Mouse (Mus musculus): ENCODE data around the gene Ankrd11. TPM values are rescaled to one million over a fixed set of nuclear protein-coding genes. Genes with fewer than 3 reads are reported as not detected.
A peak's percentile ranks its signal among the peaks of the same experiment; 100 is the strongest.

Ankrd11 gene
- polyA plus RNA-seq, 1 experiment from 2014 or later = 70.8 TPM

DNA sequence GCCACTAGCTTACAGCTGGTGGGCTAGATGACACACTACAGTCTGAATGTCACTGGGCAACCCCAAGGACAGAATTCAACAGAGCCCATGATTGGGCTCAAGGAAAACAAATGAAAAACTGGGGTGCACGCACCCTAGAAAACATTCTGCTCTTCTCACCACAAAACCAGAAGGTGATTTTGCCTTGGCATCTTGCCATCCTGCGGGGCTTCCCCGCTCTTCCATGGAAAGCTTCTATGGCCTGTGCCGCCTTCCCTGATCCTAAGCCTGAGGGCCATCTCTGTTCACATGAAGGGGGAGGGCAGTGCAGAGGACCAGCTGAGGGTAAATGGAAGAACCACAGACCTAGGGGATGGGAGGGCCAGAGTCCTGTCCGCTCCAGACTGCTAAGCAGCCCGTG, 174.1 kb downstream of the Ankrd11 start:
- H3K4me2 ChIP-seq = no peak overlapping the region
- H3K4me3 ChIP-seq = no peak overlapping the region
- no peaks in the 10 kb centered on the region for H3K27me3 ChIP-seq
- H3K9ac ChIP-seq = no peak overlapping the region
- 0 out of 2 replicates have a peak, but pooled peaks cover 3% of the 10 kb centered on the region for H3K9me3 ChIP-seq
- H3K36me3 ChIP-seq = no peaks in the 10 kb centered on the region
- no peaks in the 10 kb centered on the region for H3K4me1 ChIP-seq (replicated peaks)
- no peak overlapping the region for H3K27ac ChIP-seq (replicated peaks)
- ATAC-seq (ENCODE audit: low FRiP score, low read depth) = no peak
- WGBS = 81% methylated on average over 6 of the region's 6 CpGs

DNA sequence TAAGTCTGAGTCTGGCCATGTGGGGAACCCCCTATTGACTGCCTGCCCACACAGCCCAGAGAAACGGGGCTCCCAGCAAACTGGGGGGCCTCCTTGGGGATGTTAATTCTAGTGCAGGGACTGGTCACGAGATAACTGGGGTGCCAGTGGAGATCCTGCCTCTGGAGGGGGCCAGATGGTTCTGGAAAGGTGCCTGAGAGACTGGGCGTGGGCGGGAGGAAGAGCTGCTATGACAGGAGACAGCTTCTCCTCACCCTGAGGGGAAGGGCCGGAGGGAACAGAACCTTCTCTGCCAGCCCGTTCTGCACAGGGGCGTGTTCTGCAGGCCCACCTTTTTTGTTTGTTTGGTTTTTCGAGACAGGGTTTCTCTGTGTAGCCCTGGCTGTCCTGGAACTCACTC, 175.8 kb downstream of the Ankrd11 start:
- Histone ChIP-seq H3K27me3 (no peaks in the 10 kb centered on the region), H3K9ac (no peak overlapping the region), H3K36me3 (no peaks in the 10 kb centered on the region), H3K4me3 (no peak overlapping the region), H3K9me3 (0 out of 2 replicates have a peak, but pooled peaks cover 3% of the 10 kb centered on the region), H3K4me2 (no peak overlapping the region), H3K27ac (replicated peaks) (no peak overlapping the region), H3K4me1 (replicated peaks) (no peaks in the 10 kb centered on the region)
- no peak for ATAC-seq (ENCODE audit: low FRiP score, low read depth)
- 87% methylated on average over 8 of the region's 8 CpGs for WGBS

DNA sequence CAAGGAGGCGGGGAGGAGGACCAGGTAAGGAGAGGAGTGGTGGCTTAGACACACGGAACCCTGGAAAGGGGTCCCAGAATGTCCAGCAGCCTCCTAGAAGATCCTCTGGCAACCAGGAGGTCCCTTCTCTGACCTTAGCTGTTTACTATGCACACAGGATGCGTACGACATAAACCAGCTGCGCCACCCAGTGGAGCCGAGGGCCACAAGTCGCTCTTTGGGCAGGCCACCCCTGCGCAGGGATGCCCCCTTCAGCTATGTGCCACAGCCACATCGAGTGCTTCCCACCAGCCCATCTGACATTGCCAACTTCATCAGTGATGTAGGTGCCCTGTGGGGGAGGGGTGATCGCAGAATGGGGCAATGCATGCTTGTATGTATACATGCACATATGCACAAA, 176.6 kb downstream of the Ankrd11 start:
- Histone ChIP-seq H3K9ac (no peak overlapping the region), H3K36me3 (no peaks in the 10 kb centered on the region), H3K4me1 (replicated peaks) (no peaks in the 10 kb centered on the region), H3K27me3 (no peaks in the 10 kb centered on the region), H3K4me2 (peak overlapping the region; percentile 51), H3K9me3 (0 out of 2 replicates have a peak, but pooled peaks cover 3% of the 10 kb centered on the region), H3K27ac (replicated peaks) (no peak overlapping the region), H3K4me3 (peak overlapping the region; percentile 28)
- no peak for ATAC-seq (ENCODE audit: low FRiP score, low read depth)
- WGBS = 52% methylated on average over 10 of the region's 10 CpGs

DNA sequence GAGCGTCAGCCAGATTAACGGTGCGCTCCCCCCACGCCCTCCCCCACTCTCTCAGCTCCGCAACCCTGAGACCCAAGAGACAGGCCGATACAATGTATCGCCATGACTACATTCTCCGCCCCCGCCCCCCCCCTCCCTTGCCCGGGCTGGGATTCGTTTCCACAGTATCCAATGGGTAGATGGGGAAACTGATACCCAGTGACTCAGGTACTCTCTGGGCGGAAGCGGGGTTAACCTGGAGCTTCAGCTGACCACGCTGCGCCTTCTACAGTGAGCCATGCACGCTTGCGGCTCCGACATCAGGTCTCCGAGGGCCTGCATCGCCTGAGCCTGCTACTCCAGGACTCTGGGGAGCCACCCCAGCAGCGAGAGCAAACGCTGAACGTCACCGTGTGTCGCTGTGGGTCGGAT, 177.4 kb downstream of the Ankrd11 start:
- no peak overlapping the region for H3K27ac ChIP-seq (replicated peaks)
- peak overlapping the region; percentile 13; the same call in 1 of the 2 replicates for H3K9ac ChIP-seq
- ATAC-seq (ENCODE audit: low FRiP score, low read depth) = peak; percentile 66; the same call in 1 of the 2 replicates
- WGBS = 64% methylated on average over 26 of the region's 26 CpGs
- H3K9me3 ChIP-seq = 0 out of 2 replicates have a peak, but pooled peaks cover 3% of the 10 kb centered on the region
- H3K27me3 ChIP-seq = no peaks in the 10 kb centered on the region
- no peaks in the 10 kb centered on the region for H3K4me1 ChIP-seq (replicated peaks)
- H3K4me3 ChIP-seq = peak overlapping the region; percentile 28
- peak overlapping the region; percentile 51 for H3K4me2 ChIP-seq
- no peaks in the 10 kb centered on the region for H3K36me3 ChIP-seq

DNA sequence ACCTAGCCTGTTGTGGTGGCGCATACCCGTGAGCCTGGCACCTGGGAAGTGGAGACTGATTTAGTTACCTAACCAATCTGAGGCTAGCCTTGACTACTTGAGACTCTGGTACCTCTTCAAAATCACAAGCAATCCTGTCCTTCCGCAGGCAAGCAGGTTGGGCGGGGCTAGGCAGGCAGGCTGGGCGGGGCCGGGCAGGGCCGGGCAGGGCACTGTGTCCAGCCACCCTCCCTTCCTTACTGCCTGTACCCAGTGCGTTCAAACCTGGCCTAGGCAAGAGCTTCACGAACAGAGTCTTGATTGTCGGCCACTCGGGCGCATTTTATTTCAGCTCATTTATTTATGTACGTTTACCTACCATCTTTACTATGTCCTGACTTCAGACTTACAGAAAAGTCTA, 182.2 kb downstream of the Ankrd11 start:
- ATAC-seq (ENCODE audit: low FRiP score, low read depth) = no peak
- 63% methylated on average over 13 of the region's 13 CpGs for WGBS
- H3K4me3 ChIP-seq = no peak overlapping the region

DNA sequence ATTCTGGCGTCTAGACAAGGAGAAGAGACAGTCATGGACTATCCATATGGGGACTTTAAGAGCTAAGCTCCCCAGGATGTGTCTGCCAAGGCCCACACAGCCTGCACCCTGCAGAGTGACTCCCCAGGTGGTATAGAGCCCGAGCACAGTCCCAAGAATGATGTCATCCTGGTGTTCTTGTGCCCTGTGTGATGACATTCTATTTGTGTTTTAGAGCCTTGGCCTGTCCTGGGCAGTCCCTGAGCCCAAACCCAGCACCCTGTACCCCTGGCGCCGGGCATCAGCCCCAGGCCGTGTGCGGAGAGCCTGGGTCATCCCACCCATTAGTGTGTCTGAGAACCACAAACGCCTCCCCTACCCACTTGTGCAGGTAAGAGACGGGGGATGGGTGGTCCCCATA, 185.8 kb downstream of the Ankrd11 start:
- Histone ChIP-seq H3K36me3 (no peaks in the 10 kb centered on the region), H3K4me2 (no peak overlapping the region), H3K4me3 (no peak overlapping the region), H3K4me1 (replicated peaks) (peaks cover 11% of the 10 kb centered on the region), H3K9ac (no peak overlapping the region), H3K27me3 (no peaks in the 10 kb centered on the region), H3K27ac (replicated peaks) (no peak overlapping the region), H3K9me3 (no peaks in the 10 kb centered on the region)
- WGBS = 83% methylated on average over 8 of the region's 8 CpGs
- ATAC-seq (ENCODE audit: low FRiP score, low read depth) = no peak

More for the DNA sequence above, 182.2 kb downstream of the Ankrd11 start:
- Histone ChIP-seq H3K9me3 (no peaks in the 10 kb centered on the region), H3K27me3 (no peaks in the 10 kb centered on the region), H3K4me1 (replicated peaks) (no peaks in the 10 kb centered on the region), H3K4me2 (no peak overlapping the region), H3K27ac (replicated peaks) (no peak overlapping the region), H3K36me3 (no peaks in the 10 kb centered on the region), H3K9ac (no peak overlapping the region)

DNA sequence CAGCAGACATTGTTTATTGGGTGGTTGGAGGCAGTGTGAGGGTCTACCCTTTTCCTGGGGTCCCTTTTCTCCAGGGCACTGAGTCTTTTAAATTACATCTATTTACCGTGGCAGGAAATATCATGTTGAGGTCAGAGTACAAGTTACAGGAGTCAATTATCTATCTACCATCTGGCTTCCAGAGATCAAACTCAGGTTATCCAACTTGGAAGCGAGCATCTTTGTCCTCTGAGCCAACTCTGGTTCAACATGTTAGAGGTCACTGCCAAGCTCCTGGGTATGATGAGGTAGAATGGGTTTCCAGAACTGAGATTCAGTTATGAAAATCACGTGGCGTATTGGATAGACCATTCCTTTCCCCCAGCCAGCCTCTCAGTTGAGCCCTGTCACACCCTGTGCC, 187.0 kb downstream of the Ankrd11 start:
- H3K36me3 ChIP-seq = no peaks in the 10 kb centered on the region
- H3K9me3 ChIP-seq = no peaks in the 10 kb centered on the region
- H3K4me2 ChIP-seq = no peak overlapping the region
- H3K4me3 ChIP-seq = no peak overlapping the region
- no peak for ATAC-seq (ENCODE audit: low FRiP score, low read depth)
- H3K27me3 ChIP-seq = no peaks in the 10 kb centered on the region
- no peak overlapping the region for H3K9ac ChIP-seq
- WGBS = 88% methylated on average over 4 of the region's 4 CpGs
- H3K27ac ChIP-seq (replicated peaks) = no peak overlapping the region
- peaks cover 11% of the 10 kb centered on the region for H3K4me1 ChIP-seq (replicated peaks)

DNA sequence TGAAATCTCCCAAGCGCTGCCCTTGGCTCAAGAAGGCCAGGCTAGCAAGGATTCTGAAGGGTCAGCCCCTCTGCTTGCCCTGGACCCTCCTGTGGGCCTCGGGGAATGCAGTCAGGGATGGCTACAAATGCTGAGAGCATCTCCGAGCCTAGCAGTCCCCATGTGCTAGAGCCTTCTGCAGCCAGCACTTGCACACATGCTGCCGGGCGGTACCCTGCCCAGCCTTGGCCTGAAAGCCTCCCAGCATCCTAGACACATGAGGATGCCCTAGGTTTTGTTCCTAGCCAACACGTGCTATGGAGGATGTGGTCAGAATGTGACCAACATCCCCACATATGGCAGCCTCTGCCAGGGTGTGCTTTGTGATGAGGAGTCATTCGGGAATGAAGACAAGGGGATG, 187.7 kb downstream of the Ankrd11 start:
- H3K4me2 ChIP-seq = no peak overlapping the region
- no peaks in the 10 kb centered on the region for H3K27me3 ChIP-seq
- H3K36me3 ChIP-seq = no peaks in the 10 kb centered on the region
- peaks cover 11% of the 10 kb centered on the region for H3K4me1 ChIP-seq (replicated peaks)
- no peak overlapping the region for H3K9ac ChIP-seq
- ATAC-seq (ENCODE audit: low FRiP score, low read depth) = no peak
- no peak overlapping the region for H3K27ac ChIP-seq (replicated peaks)
- 84% methylated on average over 7 of the region's 7 CpGs for WGBS
- no peak overlapping the region for H3K4me3 ChIP-seq
- H3K9me3 ChIP-seq = no peaks in the 10 kb centered on the region

DNA sequence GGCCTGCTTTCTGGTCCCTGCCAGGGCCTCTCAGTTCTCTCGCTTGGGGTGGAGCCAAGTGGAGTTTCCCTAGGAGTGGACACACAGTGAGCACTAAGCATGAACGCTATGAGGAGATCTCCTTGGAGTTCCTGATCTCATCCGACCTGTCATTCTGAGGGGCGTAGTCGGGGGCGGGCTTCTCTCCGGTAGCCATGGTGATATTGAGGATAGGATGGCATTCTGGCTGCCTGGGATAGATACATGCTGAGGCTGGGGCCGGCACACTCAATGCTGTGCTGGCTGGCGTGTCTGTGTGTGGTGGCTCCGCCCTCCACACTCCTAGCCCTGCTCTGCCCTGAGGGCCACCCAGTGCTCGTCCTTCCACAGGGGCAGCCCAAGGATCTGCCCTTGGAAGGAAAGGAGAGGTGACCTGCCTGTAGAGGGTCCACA, 188.7 kb downstream of the Ankrd11 start:
- Histone ChIP-seq H3K27me3 (no peaks in the 10 kb centered on the region), H3K36me3 (no peaks in the 10 kb centered on the region), H3K4me1 (replicated peaks) (peaks cover 12% of the 10 kb centered on the region), H3K4me2 (no peak overlapping the region), H3K9me3 (no peaks in the 10 kb centered on the region), H3K4me3 (no peak overlapping the region), H3K9ac (no peak overlapping the region), H3K27ac (replicated peaks) (no peak overlapping the region)
- 5% methylated on average over 11 of the region's 11 CpGs for WGBS
- peak; percentile 79; the same call in 1 of the 2 replicates for ATAC-seq (ENCODE audit: low FRiP score, low read depth)

DNA sequence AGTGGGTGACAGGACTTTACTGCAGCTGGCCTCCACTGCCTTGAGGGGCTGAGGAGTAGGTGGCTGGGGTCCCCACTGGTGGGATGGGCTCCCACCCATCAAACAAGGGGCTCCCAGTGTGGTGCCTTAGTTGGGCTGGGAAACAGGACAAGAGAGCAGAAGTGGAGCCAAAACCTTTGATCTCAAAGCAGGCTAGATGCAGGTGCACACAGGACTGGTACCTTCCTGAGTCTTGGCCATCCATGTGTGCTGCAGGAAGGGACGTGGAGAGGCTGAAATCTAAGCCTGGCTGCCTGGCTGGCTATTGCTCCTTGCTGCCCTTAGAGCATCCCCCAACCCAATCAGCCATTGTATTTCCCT, 189.6 kb downstream of the Ankrd11 start:
- Histone ChIP-seq H3K9me3 (no peaks in the 10 kb centered on the region), H3K4me1 (replicated peaks) (peaks cover 17% of the 10 kb centered on the region), H3K36me3 (no peaks in the 10 kb centered on the region), H3K27ac (replicated peaks) (no peak overlapping the region), H3K4me3 (no peak overlapping the region), H3K27me3 (no peaks in the 10 kb centered on the region), H3K9ac (no peak overlapping the region), H3K4me2 (no peak overlapping the region)
- WGBS = 47% methylated on average over 1 of the region's 1 CpGs
- ATAC-seq (ENCODE audit: low FRiP score, low read depth) = no peak

DNA sequence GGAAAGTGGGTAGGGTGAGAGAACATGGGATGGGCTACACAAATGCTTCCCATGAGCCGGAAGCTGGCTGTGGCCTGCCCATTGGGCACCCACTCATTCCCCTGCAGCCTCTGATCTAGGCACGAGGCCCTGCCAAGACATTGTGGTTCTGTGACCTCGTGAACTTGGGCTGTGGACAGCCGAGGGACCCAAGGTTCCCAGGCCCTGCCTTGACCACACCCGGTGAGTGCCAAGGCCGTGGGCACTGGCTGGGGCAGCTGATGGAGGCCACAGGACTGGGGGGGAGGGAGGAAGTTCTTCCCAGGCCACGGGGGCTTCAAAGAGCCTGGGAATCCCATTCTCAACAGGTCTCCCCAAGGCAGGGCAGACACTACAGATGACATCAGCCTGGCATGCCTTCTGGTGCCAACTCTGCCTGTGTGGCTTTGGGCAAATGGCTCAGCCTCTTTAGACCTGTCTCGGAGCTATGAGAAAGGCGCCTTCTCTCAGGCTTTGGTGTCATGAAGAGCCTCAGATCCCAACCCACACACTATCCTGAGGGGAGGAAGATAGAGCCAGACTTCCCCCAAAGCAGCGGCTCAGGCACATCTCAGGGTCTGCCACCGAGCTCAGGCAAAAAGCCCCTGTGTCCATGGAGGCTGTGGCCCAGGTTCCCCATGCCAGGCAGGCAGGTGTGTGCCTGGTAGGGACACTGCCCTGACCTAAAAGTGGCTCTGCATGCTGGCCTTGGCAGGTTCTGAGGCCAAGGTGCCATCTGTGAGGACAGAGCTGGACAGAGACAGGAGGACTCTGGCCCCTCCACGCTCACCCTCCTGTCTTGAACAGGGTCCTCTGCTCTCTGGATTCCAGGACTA, 190.2 kb downstream of the Ankrd11 start:
- H3K4me2 ChIP-seq = no peak overlapping the region

DNA sequence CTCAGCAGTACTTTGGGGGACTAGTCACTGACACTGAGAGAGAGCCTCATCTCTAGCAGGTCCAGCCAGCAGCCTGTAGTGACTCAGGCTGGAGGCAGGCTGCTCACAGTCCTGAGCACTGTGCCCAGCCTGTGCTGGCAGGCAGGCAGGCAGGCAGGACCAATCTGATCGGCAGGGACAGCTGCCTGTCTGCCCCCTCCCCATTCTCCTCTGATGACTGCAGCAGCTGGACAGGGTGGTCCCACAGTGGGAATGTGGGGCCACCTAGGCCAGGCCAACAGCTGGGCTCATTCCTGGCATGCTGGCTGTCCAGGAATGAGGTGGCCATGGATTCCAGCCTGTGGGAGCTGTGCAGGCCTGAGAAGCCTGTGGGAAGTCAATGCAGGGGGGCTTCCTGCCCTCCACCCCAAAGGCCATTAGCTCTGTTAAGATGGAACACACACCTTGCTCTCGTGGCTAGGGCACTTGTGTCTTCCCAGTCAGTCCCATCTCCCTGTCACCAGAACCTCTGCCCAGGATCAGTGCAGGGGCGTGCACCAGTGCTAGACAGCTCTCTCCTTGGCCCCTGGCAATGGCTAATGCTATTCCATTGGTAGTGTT, 191.3 kb downstream of the Ankrd11 start:
- H3K27ac ChIP-seq (replicated peaks) = no peak overlapping the region
- H3K9me3 ChIP-seq = no peaks in the 10 kb centered on the region
- no peak for ATAC-seq (ENCODE audit: low FRiP score, low read depth)
- H3K4me3 ChIP-seq = no peak overlapping the region
- no peaks in the 10 kb centered on the region for H3K36me3 ChIP-seq
- H3K9ac ChIP-seq = no peak overlapping the region
- no peaks in the 10 kb centered on the region for H3K27me3 ChIP-seq
- H3K4me1 ChIP-seq (replicated peaks) = peaks cover 17% of the 10 kb centered on the region
- 69% methylated on average over 3 of the region's 3 CpGs for WGBS
- H3K4me2 ChIP-seq = no peak overlapping the region

More for the DNA sequence above, 190.2 kb downstream of the Ankrd11 start:
- no peak overlapping the region for H3K4me3 ChIP-seq
- H3K9ac ChIP-seq = no peak overlapping the region
- no peaks in the 10 kb centered on the region for H3K36me3 ChIP-seq
- H3K27ac ChIP-seq (replicated peaks) = no peak overlapping the region
- H3K9me3 ChIP-seq = no peaks in the 10 kb centered on the region
- H3K27me3 ChIP-seq = no peaks in the 10 kb centered on the region
- WGBS = 85% methylated on average over 12 of the region's 12 CpGs
- peaks cover 17% of the 10 kb centered on the region for H3K4me1 ChIP-seq (replicated peaks)
- ATAC-seq (ENCODE audit: low FRiP score, low read depth) = no peak

Data from hindbrain, embryonic 15.5 days (tissue).